Mouse (Mus musculus): ENCODE measurements around the gene Nlk. TPM values are rescaled to one million over a fixed set of nuclear protein-coding genes. Genes with fewer than 3 reads are reported as not detected.
A peak's percentile ranks its signal among the peaks of the same experiment; 100 is the strongest.
"Not testable (repeated sequence)": the region's sequence is repeated elsewhere in the genome, so short reads cannot be mapped to it uniquely, and the experiment has no call there.

The Nlk gene
- polyA plus RNA-seq, 1 experiment from 2014 or later: 14.8 TPM

- no peak for ATAC-seq (ENCODE audit: insufficient number of reproducible peaks, insufficient read depth, low FRiP score, low TSS enrichment)
- WGBS: 73% methylated on average over 2 of the region's 2 CpGs
These were observed 18.4 kb downstream of the Nlk start for GRCm38 (mm10) chr11:78678761-78679160.

GRCm38 (mm10) chr11:78668647-78669046, 28.5 kb downstream of the Nlk start:
- Histone ChIP-seq H3K4me3 (no peak overlapping the region), H3K4me2 (replicated peaks) (no peak overlapping the region), H3K36me3 (no peaks in the 10 kb centered on the region), H3K9me3 (no peaks in the 10 kb centered on the region), H3K4me1 (no peaks in the 10 kb centered on the region), H3K9ac (no peak overlapping the region), H3K27ac (no peak overlapping the region), H3K27me3 (no peaks in the 10 kb centered on the region)
- ATAC-seq (ENCODE audit: insufficient number of reproducible peaks, insufficient read depth, low FRiP score, low TSS enrichment): no peak
- WGBS: 43% methylated on average over 3 of the region's 3 CpGs

More at GRCm38 (mm10) chr11:78678761-78679160, 18.4 kb downstream of the Nlk start:
- no peaks in the 10 kb centered on the region for H3K9me3 ChIP-seq
- H3K4me3 ChIP-seq: no peak overlapping the region
- H3K4me2 ChIP-seq (replicated peaks): no peak overlapping the region
- H3K4me1 ChIP-seq: no peaks in the 10 kb centered on the region
- no peak overlapping the region for H3K9ac ChIP-seq
- peaks cover 5% of the 10 kb centered on the region; the same call in 1 of the 2 replicates for H3K36me3 ChIP-seq
- no peaks in the 10 kb centered on the region for H3K27me3 ChIP-seq
- H3K27ac ChIP-seq: no peak overlapping the region

- Histone ChIP-seq H3K9me3 (no peaks in the 10 kb centered on the region), H3K9ac (no peak overlapping the region), H3K27me3 (no peaks in the 10 kb centered on the region), H3K36me3 (no peaks in the 10 kb centered on the region), H3K4me3 (no peak overlapping the region), H3K27ac (no peak overlapping the region), H3K4me2 (replicated peaks) (no peak overlapping the region), H3K4me1 (no peaks in the 10 kb centered on the region)
- no peak for ATAC-seq (ENCODE audit: insufficient number of reproducible peaks, insufficient read depth, low FRiP score, low TSS enrichment)
- WGBS: 79% methylated on average over 2 of the region's 2 CpGs
These were observed 32.3 kb downstream of the Nlk start for GRCm38 (mm10) chr11:78664853-78665252.

GRCm38 (mm10) chr11:78663916-78664315, 33.3 kb downstream of the Nlk start:
- no peaks in the 10 kb centered on the region for H3K4me1 ChIP-seq
- no peak overlapping the region for H3K27ac ChIP-seq
- no peaks in the 10 kb centered on the region for H3K36me3 ChIP-seq
- no peak overlapping the region for H3K9ac ChIP-seq
- no peaks in the 10 kb centered on the region for H3K9me3 ChIP-seq
- H3K4me2 ChIP-seq (replicated peaks): no peak overlapping the region
- H3K27me3 ChIP-seq: no peaks in the 10 kb centered on the region
- no peak for ATAC-seq (ENCODE audit: insufficient number of reproducible peaks, insufficient read depth, low FRiP score, low TSS enrichment)
- H3K4me3 ChIP-seq: no peak overlapping the region
- WGBS: 66% methylated on average over 4 of the region's 4 CpGs

GRCm38 (mm10) chr11:78649143-78649542, 48.0 kb downstream of the Nlk start:
- Histone ChIP-seq H3K36me3 (no peaks in the 10 kb centered on the region), H3K9me3 (no peaks in the 10 kb centered on the region), H3K4me2 (replicated peaks) (no peak overlapping the region), H3K4me3 (no peak overlapping the region), H3K9ac (no peak overlapping the region), H3K27ac (no peak overlapping the region), H3K4me1 (no peaks in the 10 kb centered on the region), H3K27me3 (no peaks in the 10 kb centered on the region)
- ATAC-seq (ENCODE audit: insufficient number of reproducible peaks, insufficient read depth, low FRiP score, low TSS enrichment): no peak
- 91% methylated on average over 2 of the region's 2 CpGs for WGBS

- H3K9me3 ChIP-seq; H3K4me2 ChIP-seq (replicated peaks); H3K27me3 ChIP-seq; H3K4me3 ChIP-seq; H3K4me1 ChIP-seq; ATAC-seq (ENCODE audit: insufficient number of reproducible peaks, insufficient read depth, low FRiP score, low TSS enrichment); H3K36me3 ChIP-seq; H3K9ac ChIP-seq; H3K27ac ChIP-seq: not testable (repeated sequence)
- 90% methylated on average over 1 of the region's 1 CpGs for WGBS
These were observed 48.8 kb downstream of the Nlk start for GRCm38 (mm10) chr11:78648405-78648804.

GRCm38 (mm10) chr11:78643746-78644145, 53.4 kb downstream of the Nlk start:
- H3K27ac ChIP-seq: no peak overlapping the region
- H3K9me3 ChIP-seq: no peaks in the 10 kb centered on the region
- ATAC-seq (ENCODE audit: insufficient number of reproducible peaks, insufficient read depth, low FRiP score, low TSS enrichment): no peak
- no peak overlapping the region for H3K9ac ChIP-seq
- H3K36me3 ChIP-seq: no peaks in the 10 kb centered on the region
- peaks cover 5% of the 10 kb centered on the region; the same call in 1 of the 2 replicates for H3K4me1 ChIP-seq
- 85% methylated on average over 7 of the region's 7 CpGs for WGBS
- no peaks in the 10 kb centered on the region for H3K27me3 ChIP-seq
- H3K4me2 ChIP-seq (replicated peaks): no peak overlapping the region
- no peak overlapping the region for H3K4me3 ChIP-seq

GRCm38 (mm10) chr11:78642151-78642550, 55.0 kb downstream of the Nlk start:
- H3K27me3 ChIP-seq: no peaks in the 10 kb centered on the region
- H3K27ac ChIP-seq: 0 out of 2 replicates have a peak overlapping the region, but pooled peaks have one; percentile 17
- no peaks in the 10 kb centered on the region for H3K36me3 ChIP-seq
- WGBS: 69% methylated on average over 3 of the region's 3 CpGs
- no peak overlapping the region for H3K4me2 ChIP-seq (replicated peaks)
- H3K9ac ChIP-seq: no peak overlapping the region
- H3K4me3 ChIP-seq: no peak overlapping the region
- no peaks in the 10 kb centered on the region for H3K9me3 ChIP-seq
- no peak for ATAC-seq (ENCODE audit: insufficient number of reproducible peaks, insufficient read depth, low FRiP score, low TSS enrichment)
- peaks cover 5% of the 10 kb centered on the region; the same call in 1 of the 2 replicates for H3K4me1 ChIP-seq

- H3K4me2 ChIP-seq (replicated peaks): no peak overlapping the region
- H3K36me3 ChIP-seq: no peaks in the 10 kb centered on the region; the same call in 1 of the 2 replicates
- WGBS: 86% methylated on average over 3 of the region's 3 CpGs
- no peak for ATAC-seq (ENCODE audit: insufficient number of reproducible peaks, insufficient read depth, low FRiP score, low TSS enrichment)
- 0 out of 2 replicates have a peak, but pooled peaks cover 4% of the 10 kb centered on the region for H3K9me3 ChIP-seq
- no peaks in the 10 kb centered on the region for H3K27me3 ChIP-seq
- peaks cover 5% of the 10 kb centered on the region; the same call in 1 of the 2 replicates for H3K4me1 ChIP-seq
- no peak overlapping the region for H3K27ac ChIP-seq
- no peak overlapping the region for H3K4me3 ChIP-seq
- no peak overlapping the region for H3K9ac ChIP-seq
These were observed 56.1 kb downstream of the Nlk start for GRCm38 (mm10) chr11:78641088-78641487.

- no peak for ATAC-seq (ENCODE audit: insufficient number of reproducible peaks, insufficient read depth, low FRiP score, low TSS enrichment)
- no peak overlapping the region for H3K4me3 ChIP-seq
- 0 out of 2 replicates have a peak, but pooled peaks cover 4% of the 10 kb centered on the region for H3K9me3 ChIP-seq
- WGBS: 96% methylated on average over 2 of the region's 2 CpGs
- no peak overlapping the region for H3K9ac ChIP-seq
- no peak overlapping the region for H3K27ac ChIP-seq
- H3K36me3 ChIP-seq: no peaks in the 10 kb centered on the region; the same call in 1 of the 2 replicates
- H3K4me1 ChIP-seq: peaks cover 7% of the 10 kb centered on the region; the same call in 1 of the 2 replicates
- H3K4me2 ChIP-seq (replicated peaks): no peak overlapping the region
- no peaks in the 10 kb centered on the region for H3K27me3 ChIP-seq
These were observed 64.4 kb downstream of the Nlk start for GRCm38 (mm10) chr11:78632782-78633181.

GRCm38 (mm10) chr11:78628871-78629270, 68.3 kb downstream of the Nlk start:
- H3K9me3 ChIP-seq: no peaks in the 10 kb centered on the region
- H3K4me3 ChIP-seq: no peak overlapping the region
- no peaks in the 10 kb centered on the region for H3K27me3 ChIP-seq
- WGBS: 66% methylated on average over 3 of the region's 3 CpGs
- H3K36me3 ChIP-seq: no peaks in the 10 kb centered on the region
- no peak overlapping the region for H3K4me2 ChIP-seq (replicated peaks)
- ATAC-seq (ENCODE audit: insufficient number of reproducible peaks, insufficient read depth, low FRiP score, low TSS enrichment): no peak
- H3K9ac ChIP-seq: no peak overlapping the region
- H3K4me1 ChIP-seq: peaks cover 4% of the 10 kb centered on the region; the same call in 1 of the 2 replicates
- no peak overlapping the region for H3K27ac ChIP-seq

- Histone ChIP-seq H3K27ac (no peak overlapping the region), H3K4me1 (peaks cover 4% of the 10 kb centered on the region; the same call in 1 of the 2 replicates), H3K36me3 (no peaks in the 10 kb centered on the region), H3K4me2 (replicated peaks) (no peak overlapping the region), H3K27me3 (no peaks in the 10 kb centered on the region), H3K9me3 (no peaks in the 10 kb centered on the region), H3K9ac (no peak overlapping the region), H3K4me3 (no peak overlapping the region)
- WGBS: 72% methylated on average over 3 of the region's 3 CpGs
- ATAC-seq (ENCODE audit: insufficient number of reproducible peaks, insufficient read depth, low FRiP score, low TSS enrichment): no peak
These were observed 72.8 kb downstream of the Nlk start for GRCm38 (mm10) chr11:78624377-78624776.
